Mouse (Mus musculus): ENCODE data around the gene Cmss1. TPM values are rescaled to one million over a fixed set of nuclear protein-coding genes. Genes with fewer than 3 reads are reported as not detected.

Gene Cmss1
- total RNA-seq, 4 experiments from 2014 or later, result 19.5 to 24.8 (median 21.3) TPM

DNA sequence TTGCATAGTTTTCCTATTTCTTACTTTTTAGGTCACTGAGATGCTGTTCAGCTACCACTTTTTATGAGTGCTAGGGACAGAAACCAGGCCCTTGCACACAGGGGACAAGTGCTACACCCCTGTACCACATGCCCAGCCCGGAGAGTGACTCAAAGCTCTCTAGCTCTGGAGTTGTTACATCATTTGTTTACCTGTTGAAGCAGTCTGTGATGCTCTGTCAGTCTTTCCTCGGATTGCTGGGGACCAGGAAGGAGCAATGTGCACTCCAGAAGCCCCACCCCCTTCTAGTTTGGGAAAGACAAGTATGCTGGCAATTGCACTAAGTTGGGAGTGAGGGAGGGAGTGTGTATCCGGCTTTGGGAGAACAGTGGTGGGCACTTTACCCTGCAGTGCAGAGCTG lies 257.0 kb downstream of the Cmss1 start:
- no peak for DNase-seq (ENCODE audit: low spot score in 2 of 2)

DNA sequence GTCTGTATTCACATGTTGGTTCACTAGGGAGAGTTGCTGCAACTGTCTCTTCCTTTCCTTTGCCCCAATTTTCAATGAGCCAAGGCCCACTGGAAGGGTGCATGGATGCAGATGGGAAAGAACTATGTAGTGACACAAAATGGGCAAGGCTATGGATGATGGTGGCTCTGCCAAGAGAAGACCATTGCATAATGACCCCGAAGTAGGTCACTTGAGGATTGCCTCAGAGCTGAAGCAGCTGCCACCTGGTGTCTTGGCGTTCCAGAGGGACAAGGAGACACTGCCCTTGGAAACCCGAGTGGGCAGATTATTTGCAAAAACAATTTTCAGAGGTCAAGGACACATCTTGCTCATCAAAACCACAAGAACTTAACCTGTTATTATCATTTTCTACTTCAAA lies 257.6 kb downstream of the Cmss1 start:
- DNase-seq (ENCODE audit: low spot score in 2 of 2), result no peak

DNA sequence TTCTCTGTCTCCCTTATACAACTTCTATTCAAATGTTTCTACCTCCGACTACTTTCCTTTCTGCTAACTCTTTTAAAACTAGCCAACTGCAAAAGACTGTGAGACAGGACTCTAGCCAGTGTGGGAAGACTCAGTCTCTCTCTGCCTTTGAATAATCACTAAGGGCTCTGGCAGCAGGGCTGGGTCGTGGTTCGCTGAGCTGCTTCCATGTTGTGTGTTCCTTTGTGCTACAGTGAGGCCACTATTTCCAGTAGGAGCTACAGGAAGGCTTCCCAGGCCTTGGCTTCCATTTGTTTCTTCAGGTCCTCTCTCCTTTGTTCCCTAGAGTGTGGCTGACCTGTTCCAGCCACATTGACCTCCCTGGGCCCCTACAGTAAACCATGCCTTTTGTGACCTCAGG lies 260.4 kb downstream of the Cmss1 start:
- DNase-seq (ENCODE audit: low spot score in 2 of 2), result no peak

DNA sequence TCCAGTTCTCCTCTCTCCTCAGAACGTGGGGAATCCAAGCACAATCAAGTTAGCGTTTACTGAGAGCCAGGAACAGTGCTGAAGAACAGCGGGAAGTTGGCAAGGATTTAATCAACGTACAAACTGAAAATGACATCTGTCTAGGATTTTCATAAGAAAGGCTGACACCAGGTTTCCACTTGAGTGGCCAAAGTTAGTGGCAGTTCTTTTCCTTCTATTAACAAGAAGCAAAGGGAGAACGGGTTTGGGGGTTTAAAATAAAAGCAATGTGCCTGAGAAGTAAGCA lies 266.1 kb downstream of the Cmss1 start:
- no peak for DNase-seq (ENCODE audit: low spot score in 2 of 2)

DNA sequence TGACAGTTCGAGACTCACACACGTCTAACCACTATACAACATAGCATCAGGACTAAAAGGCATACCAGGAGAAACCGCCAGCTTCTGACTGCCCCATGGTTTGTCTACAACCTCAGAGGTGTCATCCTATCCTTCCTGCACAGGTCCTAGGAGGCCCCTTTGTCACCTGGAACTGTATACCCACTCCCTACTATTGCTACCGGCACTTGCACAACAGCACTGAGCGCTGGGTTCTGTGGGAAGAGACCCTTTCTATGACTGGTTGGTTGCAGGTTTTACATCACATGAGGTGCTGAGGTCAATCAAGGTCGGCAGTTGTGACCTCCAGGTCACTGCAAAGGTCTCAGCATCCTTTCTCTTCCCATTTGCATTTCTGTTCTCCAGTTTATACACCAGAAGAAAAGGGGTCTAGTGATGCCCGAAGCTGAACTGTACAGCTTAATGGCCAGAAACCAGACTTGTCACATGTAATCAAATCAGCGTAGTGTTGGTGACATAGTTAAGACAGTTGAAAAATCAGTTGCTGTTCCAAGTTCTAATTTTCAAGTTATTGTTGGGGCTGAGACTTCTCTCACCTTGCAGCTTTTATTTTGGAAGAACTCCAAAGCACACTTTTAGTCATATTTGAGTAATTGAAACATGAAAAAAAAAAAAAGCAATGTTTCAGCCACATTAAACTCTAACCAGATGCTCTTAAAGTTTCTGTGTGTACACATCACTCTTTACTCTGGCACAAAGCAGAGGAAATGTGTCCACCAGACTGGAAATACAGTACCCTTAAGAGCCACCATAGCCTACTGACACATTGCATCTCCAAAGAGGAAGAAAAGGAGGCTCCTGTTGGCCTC lies 266.7 kb downstream of the Cmss1 start:
- no peak for DNase-seq (ENCODE audit: low spot score in 2 of 2)

DNA sequence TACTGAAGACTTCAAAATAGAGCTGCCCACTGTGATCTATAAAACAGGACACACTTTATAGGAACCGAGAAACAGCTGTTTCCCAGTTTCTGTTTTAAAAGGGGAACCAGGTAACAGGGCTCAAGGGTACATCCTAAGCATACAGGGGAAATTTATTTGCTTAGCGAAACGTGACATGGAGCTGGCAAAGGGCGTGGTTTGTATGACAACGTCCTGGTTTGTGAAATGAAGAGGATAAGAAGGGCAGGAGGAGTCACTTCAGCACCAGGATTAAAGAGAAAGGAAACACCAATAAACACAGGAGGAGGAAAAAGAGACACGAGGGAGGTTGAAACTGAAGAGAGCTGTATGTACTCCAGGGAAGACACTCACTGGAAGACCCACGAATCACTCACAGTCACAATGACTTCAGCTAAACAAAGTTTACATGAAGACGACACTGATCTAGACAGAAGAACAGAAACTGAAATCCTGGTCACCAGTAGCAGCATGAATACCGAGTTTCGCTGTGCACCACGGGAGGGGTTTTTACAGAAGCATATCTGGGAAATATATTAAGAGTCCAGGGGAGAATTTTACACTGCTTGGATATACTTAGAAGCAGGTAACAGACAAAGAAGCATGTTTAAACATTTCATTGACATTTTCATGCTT lies 269.8 kb downstream of the Cmss1 start:
- DNase-seq (ENCODE audit: low spot score in 2 of 2), result no peak

DNA sequence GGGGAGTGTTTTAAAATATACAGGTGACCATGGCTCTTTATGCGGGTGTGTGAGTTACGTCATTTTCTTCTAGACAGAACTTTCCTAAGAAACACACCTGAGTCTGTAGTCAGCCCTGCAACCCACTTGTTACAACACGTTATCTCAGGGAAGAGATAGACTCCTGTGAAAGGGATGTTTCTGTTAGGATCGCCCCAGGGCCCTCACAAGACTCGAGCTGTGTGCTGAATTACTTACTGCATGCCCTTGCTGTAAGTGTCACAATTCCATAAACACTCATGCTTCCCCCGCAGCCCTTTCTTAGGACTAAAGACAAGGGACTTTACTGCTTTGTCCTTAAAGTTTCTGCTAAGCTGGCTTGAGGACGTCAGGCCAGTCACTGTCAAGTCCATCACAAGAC lies 274.4 kb downstream of the Cmss1 start:
- DNase-seq (ENCODE audit: low spot score in 2 of 2), result no peak

DNA sequence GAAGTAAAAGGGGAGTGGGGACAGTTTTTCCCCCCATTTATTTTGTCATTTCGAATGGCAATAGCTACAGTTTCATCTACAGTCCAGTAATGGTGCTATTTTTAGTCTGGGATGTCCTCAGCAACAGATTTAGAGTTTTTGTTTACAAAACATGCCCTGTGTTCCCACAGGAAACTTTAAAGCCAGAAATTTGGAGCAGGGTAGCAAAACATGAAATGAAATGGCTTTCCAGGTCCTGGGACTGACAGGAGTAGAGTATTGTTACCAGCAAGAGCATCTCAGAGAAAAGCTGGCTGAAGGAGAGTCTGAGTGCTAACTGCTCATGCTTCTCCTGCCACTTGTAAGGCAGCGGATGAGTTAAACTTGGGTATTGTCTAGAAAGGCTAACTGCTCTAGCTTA lies 276.6 kb downstream of the Cmss1 start:
- DNase-seq (ENCODE audit: low spot score in 2 of 2), result no peak

DNA sequence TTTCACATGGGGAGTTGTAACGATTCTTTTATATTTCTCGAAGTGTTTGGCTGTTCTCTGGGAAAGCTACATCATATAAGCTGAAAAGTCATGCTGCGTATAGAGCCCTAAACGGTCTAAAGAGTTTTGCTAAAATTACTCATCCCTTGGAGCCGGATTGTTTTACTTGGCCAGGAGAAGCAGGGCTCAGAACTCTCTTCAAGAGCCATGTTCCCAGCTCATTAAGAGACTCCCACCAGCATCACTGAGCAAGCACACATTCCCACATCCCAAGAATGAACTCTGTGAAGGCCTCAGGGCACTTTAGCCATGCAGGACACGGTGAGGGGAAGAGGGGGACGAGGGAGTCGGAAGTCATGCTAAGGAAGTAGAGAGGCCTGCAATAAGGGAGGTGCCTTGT lies 277.6 kb downstream of the Cmss1 start:
- DNase-seq (ENCODE audit: low spot score in 2 of 2), result no peak

DNA sequence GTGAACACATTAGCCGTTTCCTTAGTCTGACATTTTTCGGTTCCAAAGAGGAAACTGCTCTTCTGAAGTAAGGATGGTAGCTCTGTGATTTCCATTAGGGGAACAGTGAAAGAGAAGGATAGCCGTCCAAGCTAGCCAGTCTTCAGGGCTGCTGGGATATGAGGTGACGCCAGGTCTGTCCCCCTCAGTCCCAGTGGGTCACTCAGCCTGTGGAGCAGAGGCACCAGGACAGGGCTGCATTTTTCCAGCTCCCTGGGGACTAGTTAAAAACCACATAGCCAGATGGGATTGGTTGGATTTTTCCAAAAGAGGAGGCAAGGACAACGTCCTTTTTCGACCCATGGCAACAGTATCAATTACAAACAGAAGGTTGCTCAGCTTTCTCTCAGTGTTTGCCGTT lies 279.7 kb downstream of the Cmss1 start:
- DNase-seq (ENCODE audit: low spot score in 2 of 2), result no peak

DNA sequence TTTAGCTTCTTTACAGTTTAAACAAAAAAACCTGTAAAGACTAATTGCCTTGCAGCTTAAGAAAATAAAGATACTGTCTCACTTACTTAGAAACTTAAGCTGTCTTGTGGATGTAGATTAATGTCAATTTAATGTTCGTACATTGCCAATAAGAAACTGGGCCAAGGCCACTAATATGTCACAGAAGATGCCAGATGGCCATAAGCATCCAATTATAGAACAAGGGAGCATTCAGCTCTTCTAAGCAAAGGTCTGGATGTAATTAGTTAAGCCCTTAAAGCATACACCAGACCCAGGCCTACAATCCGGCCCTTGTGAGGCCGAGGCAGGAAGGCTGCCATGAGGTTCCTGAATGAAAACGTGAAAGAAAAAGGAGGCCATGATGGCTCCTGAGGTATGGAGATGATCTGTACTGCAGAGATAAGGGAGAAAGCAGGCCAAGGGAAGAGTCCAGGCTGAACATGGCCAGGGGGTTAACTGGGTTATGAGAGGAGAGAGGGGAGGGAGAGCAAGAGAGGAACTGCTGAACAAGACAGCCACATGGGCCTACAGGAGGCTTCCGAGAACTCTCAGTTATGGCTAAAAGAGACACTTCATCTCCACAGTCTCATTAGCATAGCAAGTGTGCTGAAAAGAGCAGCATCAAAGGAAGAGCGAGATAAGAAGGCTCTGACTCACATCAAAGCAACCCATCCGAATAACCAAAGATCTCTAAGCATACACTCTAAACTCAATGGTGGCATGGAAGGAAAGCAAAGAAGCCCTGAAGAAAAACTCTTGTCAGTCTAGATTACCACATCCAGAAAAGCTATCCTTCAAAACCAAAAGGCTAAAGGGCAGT lies 287.2 kb downstream of the Cmss1 start:
- no peak for DNase-seq (ENCODE audit: low spot score in 2 of 2)

DNA sequence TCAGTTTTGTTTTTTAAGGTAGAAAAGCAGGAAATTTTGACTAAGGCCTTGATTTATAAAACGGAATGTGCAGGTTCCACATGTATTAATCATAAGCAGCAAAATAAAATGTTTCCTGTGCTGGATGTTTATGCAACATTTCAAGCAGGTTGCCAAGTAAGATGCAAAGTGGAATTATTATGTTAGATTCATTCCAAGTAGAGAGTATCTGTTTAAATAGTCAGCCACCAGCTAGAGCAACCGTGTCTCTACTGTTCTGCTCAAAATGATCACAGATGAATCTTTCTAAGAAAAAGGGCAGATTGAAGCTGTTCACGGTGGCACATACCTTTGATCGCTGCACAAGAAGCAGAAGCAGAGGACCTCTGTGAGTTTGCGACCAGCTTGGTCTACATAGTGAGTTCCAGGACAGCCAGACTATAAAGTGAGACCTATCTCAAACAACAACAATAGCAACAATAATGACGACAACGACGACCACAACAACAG lies 288.0 kb downstream of the Cmss1 start:
- DNase-seq (ENCODE audit: low spot score in 2 of 2), result no peak

DNA sequence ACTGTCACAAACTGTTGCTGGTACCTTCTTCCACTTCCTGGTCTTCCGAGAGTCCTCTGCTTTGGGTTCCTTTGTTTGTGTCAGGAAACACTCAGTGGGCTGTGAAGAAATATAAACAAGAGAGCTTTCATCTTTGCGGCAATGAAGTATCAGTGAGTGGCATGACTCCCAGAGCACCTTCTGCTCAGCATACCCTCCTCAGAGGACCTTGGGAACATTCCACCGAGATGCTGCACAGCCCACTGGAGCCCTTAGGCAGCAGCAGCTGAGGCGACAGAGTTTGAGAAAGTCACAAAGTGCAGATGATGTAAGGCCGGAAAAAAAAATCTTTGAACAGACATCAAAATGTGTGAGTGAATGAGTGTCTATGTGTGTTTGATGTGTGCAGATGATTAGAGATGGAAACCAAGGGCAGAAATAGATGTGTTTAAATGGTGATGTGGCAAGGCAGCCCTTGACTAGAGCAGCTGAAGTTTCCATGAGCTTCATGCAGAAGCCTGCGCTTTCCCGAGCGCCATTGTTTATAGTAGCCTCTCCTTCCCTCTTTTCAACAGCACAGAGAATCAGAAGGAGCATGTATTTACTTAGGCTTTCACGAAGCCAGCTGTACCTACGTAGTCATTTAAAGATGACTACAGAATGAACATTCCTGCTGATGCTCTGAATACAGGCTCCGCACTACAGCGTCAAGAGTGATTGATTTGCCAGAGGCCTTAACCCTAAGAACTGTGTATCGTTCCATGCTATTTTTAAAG lies 288.6 kb downstream of the Cmss1 start:
- DNase-seq (ENCODE audit: low spot score in 2 of 2), result no peak

DNA sequence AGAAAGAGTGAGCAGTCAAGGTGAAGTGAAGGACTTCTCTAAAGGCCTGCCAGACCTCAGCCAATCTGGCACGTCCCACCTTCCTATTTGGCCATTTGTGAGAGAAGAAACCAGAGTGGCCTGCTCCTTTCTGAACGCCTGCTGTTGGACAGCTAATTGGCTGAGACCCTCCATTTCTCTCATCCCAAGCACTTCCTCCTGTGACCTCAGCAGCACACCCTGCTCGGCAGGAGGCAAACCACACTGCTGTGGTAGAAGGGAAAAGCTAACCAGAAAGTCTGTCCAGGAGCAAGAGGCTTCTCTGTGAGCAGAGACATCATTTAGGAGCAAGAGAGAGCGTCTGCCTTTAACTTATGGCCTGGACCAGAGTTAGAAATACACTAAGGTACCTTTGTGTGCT lies 289.5 kb downstream of the Cmss1 start:
- DNase-seq (ENCODE audit: low spot score in 2 of 2), result no peak

DNA sequence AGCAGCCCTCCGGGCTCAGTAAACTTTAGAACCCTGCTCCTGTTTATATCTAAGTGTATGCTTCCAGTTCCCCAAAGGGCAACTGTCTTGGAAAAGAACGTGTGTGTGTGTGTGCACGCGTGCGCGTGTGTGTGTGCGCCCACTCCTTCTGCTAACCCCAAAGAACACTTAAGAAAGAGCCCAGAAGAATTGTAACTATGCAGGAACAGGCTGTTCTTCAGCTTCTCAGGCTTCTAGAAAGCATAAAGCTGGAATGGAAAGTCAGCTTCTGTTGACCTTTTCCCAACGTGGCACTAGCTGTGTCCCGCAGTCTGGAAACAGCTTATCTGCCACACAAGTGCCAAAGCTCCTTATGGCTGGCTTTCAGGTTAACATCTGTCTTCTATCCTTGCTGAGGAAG lies 291.6 kb downstream of the Cmss1 start:
- no peak for DNase-seq (ENCODE audit: low spot score in 2 of 2)

DNA sequence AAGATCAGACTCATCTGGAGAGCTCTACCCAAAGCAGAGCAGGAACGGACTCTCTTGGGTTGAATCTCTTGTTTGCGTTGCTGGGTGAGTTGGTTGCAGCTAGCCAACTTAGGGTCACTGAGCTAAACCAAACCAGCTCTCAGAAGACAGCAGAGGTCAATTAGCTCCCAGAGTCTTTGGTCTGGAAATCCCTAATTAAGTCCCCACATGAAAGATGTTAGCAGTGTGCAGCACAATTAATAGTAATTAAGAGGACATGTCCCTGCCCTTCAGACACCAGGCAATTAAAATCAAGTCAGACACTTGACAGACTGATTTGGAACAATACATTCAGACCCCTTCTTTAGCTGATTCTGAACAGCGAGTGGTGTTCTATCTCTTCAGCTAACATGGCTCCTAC lies 292.4 kb downstream of the Cmss1 start:
- DNase-seq (ENCODE audit: low spot score in 2 of 2), result no peak

DNA sequence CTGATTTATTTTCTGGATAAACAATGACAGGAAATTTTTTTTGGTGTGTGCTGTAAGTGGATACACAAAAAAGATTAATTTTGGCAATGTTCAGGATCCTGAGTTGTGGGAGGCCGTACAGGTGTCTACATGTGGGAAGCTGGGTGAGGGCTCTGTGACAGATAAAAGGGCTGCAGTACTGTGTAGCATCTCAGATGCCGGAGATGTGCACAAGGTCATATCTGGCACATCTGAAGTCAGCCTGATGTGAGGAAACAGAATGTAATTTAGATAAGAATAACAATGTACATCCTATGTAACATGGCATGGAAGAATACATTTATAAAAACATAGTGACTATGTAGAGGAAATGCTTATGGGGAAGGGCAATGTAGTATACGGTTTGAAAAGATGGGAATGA lies 293.2 kb downstream of the Cmss1 start:
- no peak for DNase-seq (ENCODE audit: low spot score in 2 of 2)

DNA sequence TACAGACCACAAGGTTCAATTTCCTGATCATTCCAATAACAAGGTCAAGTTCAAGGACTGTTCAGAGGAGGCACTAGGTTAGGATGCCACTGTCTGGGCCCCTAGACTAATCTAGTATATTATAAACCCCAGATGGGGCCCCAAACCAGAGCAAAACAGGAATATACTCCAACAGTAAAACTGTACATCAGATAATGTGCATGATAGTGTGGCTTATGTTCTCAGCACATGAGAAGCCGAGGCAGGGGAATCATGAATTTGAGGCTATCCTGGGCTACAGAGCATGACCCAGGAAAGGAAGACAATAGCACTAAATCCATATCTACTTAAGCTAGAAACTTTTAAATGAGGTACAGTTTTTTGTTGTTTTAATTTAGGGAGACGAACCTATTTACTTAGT lies 294.5 kb downstream of the Cmss1 start:
- DNase-seq (ENCODE audit: low spot score in 2 of 2), result no peak

DNA sequence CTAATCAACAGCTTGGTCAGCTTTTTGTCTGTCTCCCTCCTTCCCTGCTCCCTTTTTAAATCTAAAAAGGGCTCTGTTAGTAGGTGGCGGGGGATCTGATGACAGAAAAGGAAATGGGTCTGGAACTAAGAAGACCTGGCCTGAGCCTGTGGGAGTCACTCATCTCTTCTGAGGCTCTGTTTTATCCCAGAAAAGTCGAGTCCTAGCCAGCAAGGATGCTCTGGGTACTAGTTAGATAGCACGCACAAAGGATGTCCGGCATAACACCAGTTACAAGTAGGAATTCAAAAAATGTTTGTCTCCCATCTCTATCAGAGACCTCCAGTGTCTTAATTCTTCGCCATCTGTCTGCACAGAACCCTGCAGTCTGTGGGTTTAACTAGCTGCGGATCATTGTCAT lies 301.2 kb downstream of the Cmss1 start:
- DNase-seq (ENCODE audit: low spot score in 2 of 2), result no peak

DNA sequence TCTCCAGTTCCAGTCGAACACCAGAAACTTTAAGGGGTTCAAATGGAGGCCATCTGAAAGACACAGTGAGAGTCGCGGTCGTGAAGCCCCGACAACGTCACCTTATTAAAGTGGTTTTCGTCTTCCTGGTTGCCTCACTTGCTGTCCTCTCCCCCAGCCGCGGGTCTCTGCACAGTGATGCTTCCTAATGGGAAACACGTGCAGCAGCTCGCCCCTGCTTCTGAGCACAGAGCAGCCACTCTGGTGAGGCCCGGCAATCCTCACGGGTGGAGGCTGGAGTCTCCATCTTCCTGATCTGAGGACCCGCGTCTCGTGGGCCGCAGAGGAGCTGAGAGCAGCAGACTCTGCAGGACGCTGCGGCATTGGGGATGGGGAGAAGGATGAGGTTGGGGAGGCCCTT lies 302.9 kb downstream of the Cmss1 start:
- DNase-seq (ENCODE audit: low spot score in 2 of 2), result no peak
